Mouse (Mus musculus) hindbrain, embryonic 16.5 days (tissue): ENCODE results near the gene Kcne1l. TPM values are rescaled to one million over a fixed set of nuclear protein-coding genes. Genes with fewer than 3 reads are reported as not detected.
A peak's percentile ranks its signal among the peaks of the same experiment; 100 is the strongest.

Experiments
- ATAC-seq: fragments of 200-750 bp; cut with Nextera tagmentation; 2 replicates; pipeline ENCODE4 v1.8.0; 2017; ENCODE audit warnings: moderate TSS enrichment, moderate library complexity
- H3K27ac ChIP-seq: fragments of 300-500 bp; sonication (generic); 2 replicates; pipeline ENCODE4 v1.5.1; 2014; ENCODE audit warnings: low read depth, mild to moderate bottlenecking, control low read depth, low read length, moderate library complexity
- H3K27me3 ChIP-seq: fragments of 300-500 bp; sonication (generic); replicated peaks from 2 replicates; pipeline ENCODE4 v1.6.1; 2014; ENCODE audit warnings: low read length; ENCODE audit not compliant: control insufficient read depth, insufficient read depth
- H3K36me3 ChIP-seq: fragments of 300-500 bp; sonication (generic); 2 replicates; pipeline ENCODE4 v1.6.1; 2014; ENCODE audit warnings: mild to moderate bottlenecking, low read length, moderate library complexity, mixed read lengths; ENCODE audit not compliant: control insufficient read depth, insufficient read depth
- H3K4me1 ChIP-seq: fragments of 300-500 bp; sonication (generic); 2 replicates; pipeline ENCODE4 v1.6.1; 2014; ENCODE audit warnings: low read depth, low read length; ENCODE audit not compliant: control insufficient read depth, insufficient read depth
- H3K4me2 ChIP-seq: fragments of 300-500 bp; sonication (generic); 2 replicates; pipeline ENCODE4 v1.6.1; 2014; ENCODE audit warnings: mild to moderate bottlenecking, low read length, control low read depth, moderate library complexity
- H3K4me3 ChIP-seq: fragments of 300-500 bp; sonication (generic); 2 replicates; pipeline ENCODE4 v1.5.1; 2014; ENCODE audit warnings: mild to moderate bottlenecking, low read length, control low read depth, moderate library complexity
- H3K9ac ChIP-seq: fragments of 300-500 bp; sonication (generic); 2 replicates; pipeline ENCODE4 v1.6.1; 2014; ENCODE audit warnings: low read depth, mild to moderate bottlenecking, control low read depth, low read length, moderate library complexity
- H3K9me3 ChIP-seq: fragments of 300-500 bp; sonication (generic); 2 replicates; pipeline ENCODE4 v1.6.1; 2014; ENCODE audit warnings: mild to moderate bottlenecking, low read length, moderate library complexity; ENCODE audit not compliant: control insufficient read depth
- WGBS: fragments of 180-500 bp; shearing (Covaris S2); extraction: QIAGEN DNeasy Blood & Tissue Kit; methylation state at CpG from one replicate; pipeline ENCODE4 v1.1.7; 2014; 5-methylcytosine and 5-hydroxymethylcytosine counted together
- polyA plus RNA-seq: library from polyadenylated mRNA; unstranded; fragments of >200 nt; fragmentation: Nextera tagmentation; extraction: Ambion mirVana; gene quantifications from 2 replicates; pipeline ENCODE4 v1.2.1, GENCODE M21; 2015

Gene Kcne1l
- 43.7 and 48.9 TPM in 2 replicates for polyA plus RNA-seq

GRCm38 (mm10) chrX:142305869-142306581, at the start of gene Kcne1l:
Gene Kcne1l, minus strand, starts transcription at chrX:142306294.
- peaks cover 2% of the 10 kb centered on the region; the same call in 1 of the 2 replicates for H3K27me3 ChIP-seq
- H3K4me2 ChIP-seq, result peak within 1 kb of the TSS; percentile 49
- peak within 1 kb of the TSS; percentile 54 for H3K9ac ChIP-seq
- peak; percentile 81 for ATAC-seq
- no peaks in the 10 kb centered on the region for H3K9me3 ChIP-seq
- WGBS, result 21% methylated on average over 21 of the region's 33 CpGs
- H3K4me3 ChIP-seq, result peak within 1 kb of the TSS; percentile 15
- H3K4me1 ChIP-seq, result peaks cover 3% of the 10 kb centered on the region; the same call in 1 of the 2 replicates
- H3K36me3 ChIP-seq, result no peaks in the 10 kb centered on the region
- H3K27ac ChIP-seq, result peak within 1 kb of the TSS; percentile 57

GRCm38 (mm10) chrX:142336207-142336606, 30.1 kb upstream of the Kcne1l start:
- Histone ChIP-seq H3K9ac (no peak overlapping the region), H3K9me3 (no peaks in the 10 kb centered on the region), H3K36me3 (no peaks in the 10 kb centered on the region), H3K4me1 (no peaks in the 10 kb centered on the region), H3K27ac (no peak overlapping the region), H3K4me3 (no peak overlapping the region), H3K4me2 (no peak overlapping the region), H3K27me3 (no peaks in the 10 kb centered on the region)
- 95% methylated on average over 6 of the region's 6 CpGs for WGBS
- no peak for ATAC-seq

- Histone ChIP-seq H3K27ac (no peak overlapping the region), H3K36me3 (no peaks in the 10 kb centered on the region), H3K9me3 (no peaks in the 10 kb centered on the region), H3K4me2 (no peak overlapping the region), H3K27me3 (no peaks in the 10 kb centered on the region), H3K9ac (no peak overlapping the region), H3K4me3 (no peak overlapping the region), H3K4me1 (no peaks in the 10 kb centered on the region)
- 96% methylated on average over 5 of the region's 5 CpGs for WGBS
- no peak for ATAC-seq
Observed at GRCm38 (mm10) chrX:142335502-142335901, 29.4 kb upstream of the Kcne1l start.

- Histone ChIP-seq H3K9ac (no peak overlapping the region), H3K27ac (no peak overlapping the region), H3K4me3 (no peak overlapping the region), H3K4me2 (no peak overlapping the region), H3K4me1 (no peaks in the 10 kb centered on the region), H3K36me3 (no peaks in the 10 kb centered on the region), H3K9me3 (no peaks in the 10 kb centered on the region), H3K27me3 (no peaks in the 10 kb centered on the region)
- ATAC-seq, result no peak
- WGBS, result 92% methylated on average over 1 of the region's 2 CpGs
Observed at GRCm38 (mm10) chrX:142325760-142326159, 19.7 kb upstream of the Kcne1l start.

GRCm38 (mm10) chrX:142316106-142316505, 10.0 kb upstream of the Kcne1l start:
- no peak overlapping the region for H3K4me3 ChIP-seq
- no peaks in the 10 kb centered on the region for H3K36me3 ChIP-seq
- H3K9ac ChIP-seq, result no peak overlapping the region
- H3K9me3 ChIP-seq, result no peaks in the 10 kb centered on the region
- H3K27ac ChIP-seq, result no peak overlapping the region
- no peaks in the 10 kb centered on the region; the same call in 1 of the 2 replicates for H3K27me3 ChIP-seq
- H3K4me2 ChIP-seq, result no peak overlapping the region
- ATAC-seq, result no peak
- no peaks in the 10 kb centered on the region for H3K4me1 ChIP-seq
- WGBS, result 87% methylated on average over 8 of the region's 9 CpGs

- Histone ChIP-seq H3K4me2 (no peak overlapping the region), H3K27me3 (no peaks in the 10 kb centered on the region; the same call in 1 of the 2 replicates), H3K27ac (no peak overlapping the region), H3K9ac (no peak overlapping the region), H3K4me3 (no peak overlapping the region), H3K36me3 (no peaks in the 10 kb centered on the region), H3K9me3 (no peaks in the 10 kb centered on the region), H3K4me1 (no peaks in the 10 kb centered on the region)
- no peak for ATAC-seq
- 84% methylated on average over 8 of the region's 8 CpGs for WGBS
Observed at GRCm38 (mm10) chrX:142315270-142315669, 9.2 kb upstream of the Kcne1l start.

- no peaks in the 10 kb centered on the region for H3K4me1 ChIP-seq
- ATAC-seq, result peak; percentile 80
- H3K4me3 ChIP-seq, result peak overlapping the region; percentile 3; the same call in 1 of the 2 replicates
- H3K36me3 ChIP-seq, result no peaks in the 10 kb centered on the region
- H3K4me2 ChIP-seq, result peak overlapping the region; percentile 42; the same call in 1 of the 2 replicates
- no peak overlapping the region for H3K9ac ChIP-seq
- no peak overlapping the region for H3K27ac ChIP-seq
- H3K9me3 ChIP-seq, result no peaks in the 10 kb centered on the region
- 50% methylated on average over 11 of the region's 11 CpGs for WGBS
- H3K27me3 ChIP-seq, result no peaks in the 10 kb centered on the region; the same call in 1 of the 2 replicates
Observed at GRCm38 (mm10) chrX:142314307-142315024, 8.4 kb upstream of the Kcne1l start.

GRCm38 (mm10) chrX:142310431-142310830, 4.3 kb upstream of the Kcne1l start:
- peak; percentile 9; the same call in 1 of the 2 replicates for ATAC-seq
- Histone ChIP-seq H3K4me2 (no peak overlapping the region), H3K9ac (no peak overlapping the region), H3K27ac (no peak overlapping the region), H3K27me3 (peaks cover under 1% of the 10 kb centered on the region; the same call in 1 of the 2 replicates), H3K4me3 (no peak overlapping the region), H3K4me1 (peaks cover 2% of the 10 kb centered on the region; the same call in 1 of the 2 replicates), H3K9me3 (no peaks in the 10 kb centered on the region), H3K36me3 (no peaks in the 10 kb centered on the region)
- 38% methylated on average over 5 of the region's 5 CpGs for WGBS
